ENCODE assay signal across 11 mouse cellular contexts in genomic region chr7:138497202-138497601, GRCm38 (mm10).
DNase-seq lines count a peak whose midpoint lies in the region; ATAC-seq lines count a peak whose summit lies in the region.
"Had no signal": no experiment of that assay in that cellular context is flagged by ENCODE, and none has a peak within 500 bp of the region (broad histone marks: within the 10 kb centered on the region; RNA-seq: fewer than 3 reads in every experiment).

No protein-coding gene starts in this region.

- H3K27me3 ChIP-seq in kidney, embryonic 16.5 days (ENCODE audit: insufficient read depth, low read length), result no peaks in the 10 kb centered on the region
- H3K27me3 ChIP-seq: embryonic facial prominence, embryonic 13.5 days; limb, embryonic 15.5 days had no signal

- no peaks in the 10 kb centered on the region for H3K9me3 ChIP-seq in kidney, embryonic 16.5 days (ENCODE audit: low read length)
- H3K9me3 ChIP-seq: embryonic facial prominence, embryonic 13.5 days; limb, embryonic 15.5 days had no signal

- no peak overlapping the region for H3K4me3 ChIP-seq in kidney, embryonic 16.5 days (ENCODE audit: low read length)
- H3K4me3 ChIP-seq: embryonic facial prominence, embryonic 13.5 days; limb, embryonic 15.5 days had no signal

- 59% methylated on average over 6 of the region's 6 CpGs for WGBS in kidney, embryonic 16.5 days

- H3K4me1 ChIP-seq in kidney, embryonic 16.5 days (ENCODE audit: insufficient read depth, low read length), result no peaks in the 10 kb centered on the region
- H3K4me1 ChIP-seq: embryonic facial prominence, embryonic 13.5 days; limb, embryonic 15.5 days had no signal

- H3K27ac ChIP-seq in kidney, embryonic 16.5 days (ENCODE audit: low read length), result no peak overlapping the region
- H3K27ac ChIP-seq: embryonic facial prominence, embryonic 13.5 days; limb, embryonic 15.5 days had no signal

- peak; percentile 12 for DNase-seq in adrenal gland, postnatal 14 days
- DNase-seq in adrenal gland, adult 2 months, result no peak
- peak; percentile 17 for DNase-seq in kidney, adult 9 months
- peak; percentile 18 for DNase-seq in thymus, postnatal 4 days
- DNase-seq in thymus, postnatal 14 days, result no peak
- no peak for DNase-seq in frontal cortex, adult 2 months (ENCODE audit: extremely low spot score in 1 of 2, low spot score in 1 of 2)
- DNase-seq: spleen, adult 18-20 months had no signal

- H3K9ac ChIP-seq in kidney, embryonic 16.5 days (replicated peaks; ENCODE audit: low read length), result no peak overlapping the region
- H3K9ac ChIP-seq: embryonic facial prominence, embryonic 13.5 days; limb, embryonic 15.5 days had no signal

- no peak for ATAC-seq in kidney, embryonic 16.5 days (ENCODE audit: low FRiP score, low TSS enrichment)
- ATAC-seq in frontal cortex, adult (ENCODE audit: low TSS enrichment), result no peak

- H3K4me2 ChIP-seq in kidney, embryonic 16.5 days (replicated peaks; ENCODE audit: low read depth, low read length), result no peak overlapping the region
- H3K4me2 ChIP-seq: embryonic facial prominence, embryonic 13.5 days; limb, embryonic 15.5 days had no signal

- H3K36me3 ChIP-seq in kidney, embryonic 16.5 days (ENCODE audit: insufficient read depth, low read length), result no peaks in the 10 kb centered on the region
- H3K36me3 ChIP-seq: embryonic facial prominence, embryonic 13.5 days; limb, embryonic 15.5 days had no signal

Comparison
In these comparisons a context has a peak if more than half of its experiments do, and no peak if none do; other contexts are left out.
1. DNase-seq: peak in adrenal gland, postnatal 14 days (single experiment), kidney, adult 9 months (single experiment) and thymus, postnatal 4 days (single experiment); none in adrenal gland, adult 2 months (single experiment), thymus, postnatal 14 days (single experiment) and frontal cortex, adult 2 months (0 of 2).